Mouse (Mus musculus) myocyte (in vitro differentiated cells): ENCODE results near the gene Esam. TPM values are rescaled to one million over a fixed set of nuclear protein-coding genes. Genes with fewer than 3 reads are reported as not detected.

Source experiments
- H3K27me3 ChIP-seq: one replicate; pipeline ENCODE4 v1.6.1; 2011; ENCODE audit not compliant: control insufficient read depth, insufficient read depth, insufficient read length
- H3K36me3 ChIP-seq: one replicate; pipeline ENCODE4 v1.6.1; 2011; ENCODE audit not compliant: control insufficient read depth, insufficient read depth
- H3K4me2 ChIP-seq: one replicate; pipeline ENCODE4 v1.6.1; 2011; ENCODE audit warnings: low read depth, control low read depth
- H3K4me3 ChIP-seq: one replicate; pipeline ENCODE4 v1.5.1; 2011; ENCODE audit warnings: mild to moderate bottlenecking, control low read depth, moderate library complexity
- H3K79me2 ChIP-seq: one replicate; pipeline ENCODE4 v1.6.1; 2011; ENCODE audit not compliant: control insufficient read depth, insufficient read depth
- H3ac ChIP-seq: one replicate; pipeline ENCODE4 v1.6.1; 2011; ENCODE audit not compliant: control insufficient read depth, insufficient read length
- CEBPB ChIP-seq: IDR thresholded peaks from 2 replicates; pipeline ENCODE4 v1.6.1; 2011; ENCODE audit warnings: mild to moderate bottlenecking, moderate library complexity; ENCODE audit not compliant: poor library complexity, insufficient read depth, severe bottlenecking
- E2F4 ChIP-seq: IDR thresholded peaks from one replicate; pipeline ENCODE4 v1.6.1; 2011; ENCODE audit warnings: mild to moderate bottlenecking, control low read depth, moderate library complexity; ENCODE audit not compliant: insufficient read depth
- MAX ChIP-seq: IDR thresholded peaks from one replicate; pipeline ENCODE4 v1.6.1; 2011; ENCODE audit warnings: low read depth, mild to moderate bottlenecking, control low read depth
- MYOD1 ChIP-seq, 3 experiments: IDR thresholded peaks; one replicate each; pipeline ENCODE4 v1.6.1; 2011; ENCODE audit warnings: control low read depth in 2 of 3, low read depth in 2 of 3, mild to moderate bottlenecking in 2 of 3, moderate library complexity in 1 of 3; ENCODE audit not compliant: insufficient read length in 2 of 3, control insufficient read depth in 1 of 3
- MYOG ChIP-seq, 3 experiments: IDR thresholded peaks; one replicate each; pipeline ENCODE4 v1.6.1; 2011; ENCODE audit warnings: control low read depth in 2 of 3, low read depth in 2 of 3, mild to moderate bottlenecking in 2 of 3; ENCODE audit not compliant: insufficient read length in 2 of 3, control insufficient read depth in 1 of 3, insufficient read depth in 1 of 3
- POLR2A ChIP-seq: IDR thresholded peaks from one replicate; pipeline ENCODE4 v1.6.1; 2011; ENCODE audit warnings: low read depth, mild to moderate bottlenecking, control low read depth, moderate library complexity; ENCODE audit not compliant: insufficient read length
- POLR2AphosphoS2 ChIP-seq: IDR thresholded peaks from one replicate; pipeline ENCODE4 v1.6.1; 2011; ENCODE audit warnings: low read depth, control low read depth; ENCODE audit not compliant: insufficient read length
- REST ChIP-seq: IDR thresholded peaks from one replicate; pipeline ENCODE4 v1.6.1; 2011; ENCODE audit warnings: mild to moderate bottlenecking, control low read depth, moderate library complexity; ENCODE audit not compliant: insufficient read depth, insufficient read length
- SRF ChIP-seq: IDR thresholded peaks from one replicate; pipeline ENCODE4 v1.6.1; 2011; ENCODE audit warnings: low read depth; ENCODE audit not compliant: control insufficient read depth, insufficient read length
- TCF12 ChIP-seq: IDR thresholded peaks from one replicate; pipeline ENCODE4 v1.6.1; 2011; ENCODE audit warnings: mild to moderate bottlenecking, control low read depth; ENCODE audit not compliant: poor library complexity, insufficient read depth, severe bottlenecking
- TCF3 ChIP-seq: IDR thresholded peaks from one replicate; pipeline ENCODE4 v1.6.1; 2011; ENCODE audit warnings: low read depth, control low read depth; ENCODE audit not compliant: insufficient read length
- USF1 ChIP-seq: IDR thresholded peaks from one replicate; pipeline ENCODE4 v1.6.1; 2011; ENCODE audit warnings: low read depth, mild to moderate bottlenecking, control low read depth, moderate library complexity
- polyA plus RNA-seq: library from polyadenylated mRNA; unstranded; fragments of >200 nt; fragmentation: generic; extraction: Trizol; gene quantifications from one replicate; pipeline ENCODE4 v1.2.1, GENCODE M21; 2012; ENCODE audit warnings: missing spikeins

Esam gene
- polyA plus RNA-seq, 1 experiment: 0.04 TPM

DNA sequence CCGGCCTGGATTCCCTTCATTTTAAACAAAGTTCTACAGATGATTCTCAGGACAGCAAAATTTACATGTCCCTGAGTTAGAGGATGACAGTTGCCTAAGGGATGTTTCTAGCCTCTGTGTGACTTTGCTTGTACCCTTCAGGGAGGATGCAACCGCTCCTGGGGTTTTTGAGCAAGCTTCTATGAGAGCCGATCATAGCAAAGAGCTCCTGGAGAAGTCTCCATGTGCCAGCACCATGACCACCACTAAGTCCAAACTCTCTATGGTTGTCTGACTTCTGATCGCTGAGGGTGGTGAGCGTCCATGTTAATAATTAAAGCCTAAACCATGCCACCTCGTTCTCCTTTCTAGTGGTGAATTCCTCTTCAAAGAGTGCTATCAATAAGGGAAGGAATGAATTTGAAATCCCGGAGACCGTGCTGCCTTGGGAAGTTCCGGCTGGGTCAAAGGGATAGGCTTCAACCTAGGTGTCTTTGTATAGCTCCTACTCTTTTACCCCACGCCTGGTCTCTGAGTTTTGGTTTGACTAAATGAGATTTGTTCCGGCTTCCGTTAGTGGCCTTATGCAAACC is 16.1 kb downstream of the Esam start:
- TF ChIP-seq MYOD1 (IDR thresholded peaks at IDR 0.05; ENCODE audit: control insufficient read depth in 1 of 3, insufficient read length in 2 of 3, low read depth in 2 of 3) (no peak), TCF3 (no peak), USF1 (no peak), TCF12 (no peak), REST (no peak), MAX (no peak), SRF (no peak), E2F4 (no peak), POLR2AphosphoS2 (no peak), MYOG (IDR thresholded peaks at IDR 0.05; ENCODE audit: control insufficient read depth in 1 of 3, insufficient read depth in 1 of 3, insufficient read length in 2 of 3, low read depth in 2 of 3) (no peak), CEBPB (no peak), POLR2A (no peak)
- H3K79me2 ChIP-seq: no peaks in the 10 kb centered on the region
- H3K27me3 ChIP-seq: no peaks in the 10 kb centered on the region
- no peak overlapping the region for H3K4me2 ChIP-seq
- no peaks in the 10 kb centered on the region for H3K36me3 ChIP-seq
- no peak overlapping the region for H3K4me3 ChIP-seq
- no peak overlapping the region for H3ac ChIP-seq

DNA sequence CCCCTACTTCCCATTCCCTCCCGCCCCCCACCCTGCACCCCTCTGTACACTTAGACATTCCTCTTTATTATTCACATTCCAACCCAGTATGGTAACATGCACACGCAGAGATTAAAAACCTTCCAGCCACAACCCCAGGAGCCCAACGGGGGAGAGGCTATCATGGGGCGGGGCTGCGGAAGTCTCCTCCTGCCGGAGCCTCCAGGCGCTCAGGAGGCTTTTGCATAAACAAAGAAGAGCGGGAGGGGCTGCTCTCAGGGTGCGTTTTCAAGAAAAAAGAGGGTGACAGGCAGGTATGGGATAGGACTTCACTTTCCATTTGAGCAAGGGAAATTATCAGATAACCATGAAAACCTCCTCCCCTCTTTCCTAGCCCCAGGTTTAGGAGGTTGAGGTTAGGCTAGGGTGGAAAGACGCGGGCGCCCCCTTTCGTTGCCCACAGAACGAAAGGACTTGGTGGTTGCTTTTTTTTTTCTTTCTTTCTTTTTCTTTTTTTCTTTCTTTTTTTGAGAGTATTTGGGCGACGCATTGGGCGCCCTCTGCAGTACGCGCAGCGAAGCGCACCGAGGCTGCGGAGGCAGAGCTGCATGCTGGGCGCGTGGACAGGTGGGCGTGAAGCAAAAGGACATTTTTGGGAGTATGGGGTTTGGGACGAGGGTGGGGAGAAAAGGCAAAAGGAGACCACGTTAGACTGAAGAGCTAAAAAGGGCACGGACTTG is 16.7 kb downstream of the Esam start:
- Histone ChIP-seq H3K36me3 (no peaks in the 10 kb centered on the region), H3K79me2 (no peaks in the 10 kb centered on the region), H3K4me2 (no peak overlapping the region), H3K27me3 (no peaks in the 10 kb centered on the region), H3K4me3 (no peak overlapping the region), H3ac (no peak overlapping the region)
- TF ChIP-seq CEBPB: no peak
- TF ChIP-seq SRF: no peak
- TF ChIP-seq POLR2A: no peak

DNA sequence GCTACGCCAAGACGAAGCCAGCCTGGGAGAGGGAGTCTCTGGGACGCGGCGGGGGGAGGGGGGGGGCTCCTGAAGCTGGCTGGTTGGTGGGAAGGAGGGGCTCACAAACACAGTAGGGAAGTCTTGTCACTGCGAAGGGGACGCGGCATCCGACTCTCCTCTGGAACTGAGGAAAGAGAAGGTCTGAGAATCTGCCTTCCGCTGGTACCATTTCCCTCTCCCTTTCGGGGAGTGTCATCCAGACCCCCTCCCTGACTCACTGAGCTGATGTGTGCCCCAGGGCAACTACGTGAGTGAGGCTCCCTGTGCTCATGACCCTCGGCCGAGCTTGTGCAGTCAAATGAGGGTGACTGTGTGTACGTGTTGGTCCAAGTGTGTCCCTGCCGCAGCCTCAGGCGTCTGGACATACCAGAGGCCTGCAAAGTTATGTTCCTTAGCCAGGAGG is 17.3 kb downstream of the Esam start:
- H3ac ChIP-seq: no peak overlapping the region
- H3K79me2 ChIP-seq: no peaks in the 10 kb centered on the region
- TF ChIP-seq POLR2A: no peak
- TF ChIP-seq CEBPB: no peak
- TF ChIP-seq TCF12: no peak
- no peak for TF ChIP-seq REST
- no peaks in the 10 kb centered on the region for H3K36me3 ChIP-seq
- H3K4me3 ChIP-seq: no peak overlapping the region
- no peak overlapping the region for H3K4me2 ChIP-seq
- no peaks in the 10 kb centered on the region for H3K27me3 ChIP-seq

DNA sequence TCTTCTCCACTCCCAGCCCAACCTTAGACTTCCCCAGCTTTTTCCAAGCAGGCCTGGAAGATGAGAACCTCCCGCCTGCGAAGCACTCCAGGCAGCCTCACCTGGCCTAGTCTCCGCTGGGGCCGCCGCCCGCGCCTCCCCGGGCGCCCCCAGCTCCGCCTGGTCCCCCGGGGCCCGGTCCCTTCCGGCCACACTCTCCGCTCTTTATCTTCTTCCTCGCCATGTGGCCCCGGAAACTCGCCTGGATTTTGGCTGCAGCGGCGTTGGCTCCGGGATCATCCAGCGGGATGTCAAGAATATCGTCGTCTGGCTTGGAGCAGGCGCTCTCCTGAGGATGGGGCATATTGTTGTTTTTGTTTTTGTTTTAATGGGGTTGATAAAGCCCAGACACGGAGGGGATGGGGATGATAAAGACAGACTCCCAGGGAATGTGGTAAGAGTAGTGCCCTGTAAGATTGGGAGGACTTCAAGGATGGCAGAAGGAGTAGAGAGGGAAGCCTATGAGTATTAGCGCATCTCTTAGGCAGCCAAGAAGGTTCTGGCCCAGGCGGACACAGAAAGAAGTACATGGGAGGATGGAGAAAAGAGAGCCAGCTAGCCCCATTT is 18.1 kb downstream of the Esam start:
- H3K36me3 ChIP-seq: no peaks in the 10 kb centered on the region
- no peaks in the 10 kb centered on the region for H3K27me3 ChIP-seq
- TF ChIP-seq MYOD1 (IDR thresholded peaks at IDR 0.05; ENCODE audit: control insufficient read depth in 1 of 3, insufficient read length in 2 of 3, low read depth in 2 of 3) (no peak), POLR2AphosphoS2 (no peak), TCF12 (no peak), REST (no peak), SRF (no peak), TCF3 (no peak), CEBPB (no peak), USF1 (no peak), POLR2A (no peak), MAX (no peak), MYOG (IDR thresholded peaks at IDR 0.05; ENCODE audit: control insufficient read depth in 1 of 3, insufficient read depth in 1 of 3, insufficient read length in 2 of 3, low read depth in 2 of 3) (no peak), E2F4 (no peak)
- H3K79me2 ChIP-seq: no peaks in the 10 kb centered on the region
- H3ac ChIP-seq: no peak overlapping the region
- no peak overlapping the region for H3K4me3 ChIP-seq
- no peak overlapping the region for H3K4me2 ChIP-seq

DNA sequence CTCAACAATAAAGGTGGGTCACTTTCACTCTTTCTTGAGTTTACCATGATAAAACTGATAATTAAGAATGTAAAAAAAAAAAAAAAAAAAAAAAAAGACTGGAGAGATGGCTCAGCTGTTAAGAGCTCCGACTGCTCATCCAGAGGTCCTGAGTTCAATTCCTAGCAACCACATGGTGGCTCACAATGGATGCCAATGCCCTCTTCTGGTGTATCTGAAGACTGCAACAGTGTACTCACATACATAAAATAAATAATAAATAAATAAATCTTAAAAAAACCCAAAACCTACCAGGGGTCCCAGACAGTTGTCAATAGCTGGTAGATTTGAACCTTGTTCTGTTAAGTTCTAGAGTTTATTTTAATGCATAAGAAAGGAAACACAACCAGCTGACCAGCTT is 19.0 kb downstream of the Esam start:
- TF ChIP-seq CEBPB (no peak), MAX (no peak), REST (no peak), SRF (no peak), MYOD1 (IDR thresholded peaks at IDR 0.05; ENCODE audit: control insufficient read depth in 1 of 3, insufficient read length in 2 of 3, low read depth in 2 of 3) (no peak), POLR2AphosphoS2 (no peak), E2F4 (no peak), TCF12 (no peak), POLR2A (no peak), TCF3 (no peak)
- Histone ChIP-seq H3ac (no peak overlapping the region), H3K79me2 (no peaks in the 10 kb centered on the region), H3K4me2 (no peak overlapping the region), H3K27me3 (peaks cover 4% of the 10 kb centered on the region), H3K4me3 (no peak overlapping the region), H3K36me3 (no peaks in the 10 kb centered on the region)
